Mouse (Mus musculus): ENCODE measurements around the gene Pmel. TPM values are rescaled to one million over a fixed set of nuclear protein-coding genes. Genes with fewer than 3 reads are reported as not detected.

Pmel gene
- polyA plus RNA-seq, 2 experiments: 0.31 to 0.50 TPM

DNA sequence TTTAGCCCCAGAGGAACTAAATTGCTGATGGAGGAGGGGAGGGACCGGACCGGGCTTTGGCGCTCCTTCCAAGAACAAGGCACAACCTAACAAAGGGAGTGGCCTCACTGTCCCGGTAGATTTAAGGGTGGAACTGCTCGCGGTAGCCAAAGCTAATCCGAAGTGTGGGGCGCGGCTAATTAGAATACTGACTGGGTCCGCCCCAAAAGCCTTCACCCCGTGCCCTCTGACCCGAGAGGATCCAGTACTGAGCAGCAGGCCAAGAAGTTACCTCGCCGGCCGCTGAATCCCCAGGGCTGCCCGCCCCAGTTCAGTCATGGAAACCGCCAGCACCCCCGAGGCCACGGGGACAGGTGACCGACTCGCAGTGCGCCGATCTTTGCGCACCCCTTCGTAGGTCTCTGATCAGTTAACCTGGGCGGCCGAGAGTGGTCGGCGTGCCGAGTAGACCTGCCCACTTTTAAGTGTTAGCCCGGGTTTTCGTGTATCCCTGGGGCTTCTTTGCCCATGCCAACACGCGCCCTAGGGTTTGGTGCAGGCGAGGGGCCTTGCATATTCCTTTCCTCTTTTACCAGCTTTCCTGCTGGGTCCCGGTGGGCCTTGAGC is 43.8 kb downstream of the Pmel start, which contains the start of gene Pym1:
Pym1 (plus strand) TSS at position 244 of the 606 bp plus-strand sequence.
- under 1% methylated on average over 36 of the region's 36 CpGs for WGBS (ENCODE audit: insufficient replicate concordance)
- peaks cover 11 to 32% of the 10 kb centered on the region in 2 experiments for H3K4me1 ChIP-seq (replicated peaks; ENCODE audit: control insufficient read depth in 2 of 2, insufficient read depth in 2 of 2, low read length in 1 of 2)
- TF ChIP-seq CTCF (IDR thresholded peaks at IDR 0.05; ENCODE audit: low read depth): no peak
- TF ChIP-seq EP300 (IDR thresholded peaks at IDR 0.05; ENCODE audit: low read depth): no peak

DNA sequence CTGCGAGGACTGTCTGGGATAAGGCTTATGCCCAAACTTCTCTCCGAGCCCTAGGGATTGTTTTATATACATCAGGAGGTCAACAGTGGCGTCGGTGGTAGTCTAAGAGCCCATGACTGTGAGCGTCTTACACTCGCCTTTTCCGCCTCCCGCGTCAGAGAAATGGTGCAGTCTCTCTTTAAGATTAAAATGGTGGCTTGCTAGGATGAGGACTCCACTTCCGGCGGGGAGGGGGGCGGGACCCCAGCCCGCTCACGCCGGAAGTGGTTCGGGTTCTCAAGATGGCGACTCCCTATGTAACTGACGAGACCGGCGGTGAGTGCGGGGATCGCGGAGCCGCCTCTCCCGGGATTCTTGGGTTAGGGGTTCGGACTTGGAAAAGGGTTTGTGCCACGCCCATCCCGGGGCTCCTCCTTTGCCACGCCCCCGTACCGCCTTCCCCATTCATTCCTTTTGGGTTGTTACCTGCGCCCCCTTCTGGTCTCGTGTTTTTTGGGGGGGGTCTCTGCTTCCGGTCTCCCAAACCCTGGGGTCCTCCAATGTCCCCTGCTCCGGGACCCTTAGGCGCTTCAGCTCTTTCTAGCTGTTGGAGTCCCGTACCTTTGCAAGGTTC is 44.4 kb downstream of the Pmel start:
- peaks cover 20% of the 10 kb centered on the region for H3K27me3 ChIP-seq (ENCODE audit: control insufficient read depth, insufficient read depth, low read length)
- TF ChIP-seq EP300 (IDR thresholded peaks at IDR 0.05; ENCODE audit: low read depth) (no peak), CTCF (IDR thresholded peaks at IDR 0.05; ENCODE audit: low read depth) (no peak)
- H3K36me3 ChIP-seq (replicated peaks; ENCODE audit: control insufficient read depth, insufficient read depth, low read depth): no peaks in the 10 kb centered on the region; the same call in 1 of the 2 replicates
- H3K9ac ChIP-seq (replicated peaks): peak overlapping the region; percentile 71
- peak overlapping the region; percentile 83 for H3K4me2 ChIP-seq (ENCODE audit: low read depth)
- peak; percentile 82 to 87 (median 82) for DNase-seq (ENCODE audit: low read depth in 3 of 3, low spot score in 3 of 3)
- no peaks in the 10 kb centered on the region for H3K9me3 ChIP-seq (ENCODE audit: control insufficient read depth, low read length)
- ATAC-seq (ENCODE audit: insufficient read depth): peak; percentile 78
- H3K4me1 ChIP-seq (replicated peaks; ENCODE audit: control insufficient read depth in 2 of 2, insufficient read depth in 2 of 2, low read length in 1 of 2): peaks cover 11 to 28% of the 10 kb centered on the region in 2 experiments
- H3K27ac ChIP-seq: peak overlapping the region; percentile 84
- peak overlapping the region; percentile 95 for H3K4me3 ChIP-seq (ENCODE audit: insufficient read depth in 1 of 2, low read depth in 2 of 2, low read length in 2 of 2)
- WGBS (ENCODE audit: insufficient replicate concordance): under 1% methylated on average over 37 of the region's 37 CpGs

More for the DNA sequence above, 43.8 kb downstream of the Pmel start, which contains the start of gene Pym1:
- peak; percentile 77 to 85 (median 78) for DNase-seq (ENCODE audit: low read depth in 3 of 3, low spot score in 3 of 3)
- no peaks in the 10 kb centered on the region; the same call in 1 of the 2 replicates for H3K36me3 ChIP-seq (replicated peaks; ENCODE audit: control insufficient read depth, insufficient read depth, low read depth)
- peak within 1 kb of the TSS; percentile 95 for H3K4me3 ChIP-seq (ENCODE audit: insufficient read depth in 1 of 2, low read depth in 2 of 2, low read length in 2 of 2)
- peak within 1 kb of the TSS; percentile 84 for H3K27ac ChIP-seq
- peak within 1 kb of the TSS; percentile 71 for H3K9ac ChIP-seq (replicated peaks)
- no peaks in the 10 kb centered on the region for H3K9me3 ChIP-seq (ENCODE audit: control insufficient read depth, low read length)
- H3K27me3 ChIP-seq (ENCODE audit: control insufficient read depth, insufficient read depth, low read length): peaks cover 26% of the 10 kb centered on the region
- ATAC-seq (ENCODE audit: insufficient read depth): peak; percentile 88
- H3K4me2 ChIP-seq (ENCODE audit: low read depth): peak within 1 kb of the TSS; percentile 83

Other genes starting within 250 kb of the Pmel start
- 23.2 and 29.8 TPM in 2 replicates for gene Smarcc2, start 244.9 kb upstream of the Pmel start, polyA plus RNA-seq (2012; rRNA removed)
- 27.7 and 32.8 TPM in 2 replicates for gene Smarcc2, start 244.9 kb upstream of the Pmel start, polyA plus RNA-seq (2014; fragmentation: Nextera tagmentation; extraction: Ambion mirVana)
- gene Myl6, start 210.1 kb upstream of the Pmel start, polyA plus RNA-seq (2012; rRNA removed): 429 and 654 TPM in 2 replicates
- gene Myl6, start 210.1 kb upstream of the Pmel start, polyA plus RNA-seq (2014; fragmentation: Nextera tagmentation; extraction: Ambion mirVana): 490 and 506 TPM in 2 replicates
- 1.2 and 1.5 TPM in 2 replicates for gene Myl6b, start 205.5 kb upstream of the Pmel start, polyA plus RNA-seq (2012; rRNA removed)
- 0.72 and 1.3 TPM in 2 replicates for gene Myl6b, start 205.5 kb upstream of the Pmel start, polyA plus RNA-seq (2014; fragmentation: Nextera tagmentation; extraction: Ambion mirVana)
- gene Esyt1, start 178.3 kb upstream of the Pmel start, polyA plus RNA-seq (2012; rRNA removed): 9.4 and 10.3 TPM in 2 replicates
- 7.0 and 7.8 TPM in 2 replicates for gene Esyt1, start 178.3 kb upstream of the Pmel start, polyA plus RNA-seq (2014; fragmentation: Nextera tagmentation; extraction: Ambion mirVana)
- gene Zc3h10, start 156.4 kb upstream of the Pmel start, polyA plus RNA-seq (2012; rRNA removed): 3.3 and 4.0 TPM in 2 replicates
- gene Zc3h10, start 156.4 kb upstream of the Pmel start, polyA plus RNA-seq (2014; fragmentation: Nextera tagmentation; extraction: Ambion mirVana): 4.3 and 5.3 TPM in 2 replicates
- 1,053 and 2,546 TPM in 2 replicates for gene Rpl41, start 154.9 kb upstream of the Pmel start, polyA plus RNA-seq (2012; rRNA removed)
- 3,181 and 3,454 TPM in 2 replicates for gene Rpl41, start 154.9 kb upstream of the Pmel start, polyA plus RNA-seq (2014; fragmentation: Nextera tagmentation; extraction: Ambion mirVana)
- 57.6 and 113 TPM in 2 replicates for gene Pa2g4, start 138.2 kb upstream of the Pmel start, polyA plus RNA-seq (2012; rRNA removed)
- 163 and 172 TPM in 2 replicates for gene Pa2g4, start 138.2 kb upstream of the Pmel start, polyA plus RNA-seq (2014; fragmentation: Nextera tagmentation; extraction: Ambion mirVana)
- gene Erbb3, start 114.5 kb upstream of the Pmel start, polyA plus RNA-seq (2012; rRNA removed): 1.3 and 1.4 TPM in 2 replicates
- gene Erbb3, start 114.5 kb upstream of the Pmel start, polyA plus RNA-seq (2014; fragmentation: Nextera tagmentation; extraction: Ambion mirVana): 1.1 and 1.5 TPM in 2 replicates
- gene Rps26, start 77.4 kb upstream of the Pmel start, polyA plus RNA-seq (2012; rRNA removed): 867 and 921 TPM in 2 replicates
- gene Rps26, start 77.4 kb upstream of the Pmel start, polyA plus RNA-seq (2014; fragmentation: Nextera tagmentation; extraction: Ambion mirVana): 643 and 646 TPM in 2 replicates
- gene Ikzf4, start 58.2 kb upstream of the Pmel start, polyA plus RNA-seq (2012; rRNA removed): 0.13 and 0.18 TPM in 2 replicates
- 0.05 TPM in 1 of 2 replicates, not detected in the other for gene Ikzf4, start 58.2 kb upstream of the Pmel start, polyA plus RNA-seq (2014; fragmentation: Nextera tagmentation; extraction: Ambion mirVana)
- gene Suox, start 30.1 kb upstream of the Pmel start, polyA plus RNA-seq (2012; rRNA removed): 8.1 and 8.6 TPM in 2 replicates
- 7.6 and 9.9 TPM in 2 replicates for gene Suox, start 30.1 kb upstream of the Pmel start, polyA plus RNA-seq (2014; fragmentation: Nextera tagmentation; extraction: Ambion mirVana)
- gene Rab5b, start 7.9 kb upstream of the Pmel start, polyA plus RNA-seq (2012; rRNA removed): 17.8 and 19.3 TPM in 2 replicates
- 24.5 and 26.2 TPM in 2 replicates for gene Rab5b, start 7.9 kb upstream of the Pmel start, polyA plus RNA-seq (2014; fragmentation: Nextera tagmentation; extraction: Ambion mirVana)
- gene Cdk2, start 836 bp downstream of the Pmel start, polyA plus RNA-seq (2012; rRNA removed): 38.8 and 40.7 TPM in 2 replicates
- 51.8 and 56.6 TPM in 2 replicates for gene Cdk2, start 836 bp downstream of the Pmel start, polyA plus RNA-seq (2014; fragmentation: Nextera tagmentation; extraction: Ambion mirVana)
- gene Dgka, start 40.7 kb downstream of the Pmel start, polyA plus RNA-seq (2012; rRNA removed): 1.4 and 1.6 TPM in 2 replicates
- 2.0 and 2.1 TPM in 2 replicates for gene Dgka, start 40.7 kb downstream of the Pmel start, polyA plus RNA-seq (2014; fragmentation: Nextera tagmentation; extraction: Ambion mirVana)
- 14.2 and 19.5 TPM in 2 replicates for gene Pym1, start 43.7 kb downstream of the Pmel start, polyA plus RNA-seq (2012; rRNA removed)
- gene Pym1, start 43.7 kb downstream of the Pmel start, polyA plus RNA-seq (2014; fragmentation: Nextera tagmentation; extraction: Ambion mirVana): 12.4 and 15.3 TPM in 2 replicates
- 8.0 and 9.5 TPM in 2 replicates for gene Mmp19, start 86.7 kb downstream of the Pmel start, polyA plus RNA-seq (2012; rRNA removed)
- gene Mmp19, start 86.7 kb downstream of the Pmel start, polyA plus RNA-seq (2014; fragmentation: Nextera tagmentation; extraction: Ambion mirVana): 8.3 and 8.9 TPM in 2 replicates
- 4.2 and 6.0 TPM in 2 replicates for gene Dnajc14, start 99.9 kb downstream of the Pmel start, polyA plus RNA-seq (2012; rRNA removed)
- gene Dnajc14, start 99.9 kb downstream of the Pmel start, polyA plus RNA-seq (2014; fragmentation: Nextera tagmentation; extraction: Ambion mirVana): 10.7 and 12.3 TPM in 2 replicates
- 2.1 and 2.9 TPM in 2 replicates for gene Tmem198b, start 100.2 kb downstream of the Pmel start, polyA plus RNA-seq (2012; rRNA removed)
- gene Tmem198b, start 100.2 kb downstream of the Pmel start, polyA plus RNA-seq (2014; fragmentation: Nextera tagmentation; extraction: Ambion mirVana): 0.99 and 1.5 TPM in 2 replicates
- gene Sarnp, start 113.1 kb downstream of the Pmel start, polyA plus RNA-seq (2012; rRNA removed): 27.1 and 61.2 TPM in 2 replicates
- 122 and 125 TPM in 2 replicates for gene Sarnp, start 113.1 kb downstream of the Pmel start, polyA plus RNA-seq (2014; fragmentation: Nextera tagmentation; extraction: Ambion mirVana)
- 43.1 and 47.8 TPM in 2 replicates for gene Ormdl2, start 117.5 kb downstream of the Pmel start, polyA plus RNA-seq (2012; rRNA removed)
- gene Ormdl2, start 117.5 kb downstream of the Pmel start, polyA plus RNA-seq (2014; fragmentation: Nextera tagmentation; extraction: Ambion mirVana): 80.5 and 83.5 TPM in 2 replicates
- 0.32 and 0.36 TPM in 2 replicates for gene Gdf11, start 187.5 kb downstream of the Pmel start, polyA plus RNA-seq (2012; rRNA removed)
- gene Gdf11, start 187.5 kb downstream of the Pmel start, polyA plus RNA-seq (2014; fragmentation: Nextera tagmentation; extraction: Ambion mirVana): 0.16 and 0.23 TPM in 2 replicates
- 22.5 and 29.6 TPM in 2 replicates for gene Cd63, start 196.8 kb downstream of the Pmel start, polyA plus RNA-seq (2012; rRNA removed)
- 73.0 and 85.0 TPM in 2 replicates for gene Cd63, start 196.8 kb downstream of the Pmel start, polyA plus RNA-seq (2014; fragmentation: Nextera tagmentation; extraction: Ambion mirVana)
- gene Rdh5, start 218.7 kb downstream of the Pmel start, polyA plus RNA-seq (2012; rRNA removed): 12.1 and 12.3 TPM in 2 replicates
- gene Rdh5, start 218.7 kb downstream of the Pmel start, polyA plus RNA-seq (2014; fragmentation: Nextera tagmentation; extraction: Ambion mirVana): 13.6 and 15.8 TPM in 2 replicates
- 67.2 and 95.9 TPM in 2 replicates for gene Bloc1s1, start 219.8 kb downstream of the Pmel start, polyA plus RNA-seq (2012; rRNA removed)
- gene Bloc1s1, start 219.8 kb downstream of the Pmel start, polyA plus RNA-seq (2014; fragmentation: Nextera tagmentation; extraction: Ambion mirVana): 99.2 and 99.8 TPM in 2 replicates
- 0.09 and 0.19 TPM in 2 replicates for gene Itga7, start 229.6 kb downstream of the Pmel start, polyA plus RNA-seq (2012; rRNA removed)
- 0.04 and 0.15 TPM in 2 replicates for gene Itga7, start 229.6 kb downstream of the Pmel start, polyA plus RNA-seq (2014; fragmentation: Nextera tagmentation; extraction: Ambion mirVana)